Mouse (Mus musculus): ENCODE results near the gene Ctla4.

Ctla4 gene

DNA sequence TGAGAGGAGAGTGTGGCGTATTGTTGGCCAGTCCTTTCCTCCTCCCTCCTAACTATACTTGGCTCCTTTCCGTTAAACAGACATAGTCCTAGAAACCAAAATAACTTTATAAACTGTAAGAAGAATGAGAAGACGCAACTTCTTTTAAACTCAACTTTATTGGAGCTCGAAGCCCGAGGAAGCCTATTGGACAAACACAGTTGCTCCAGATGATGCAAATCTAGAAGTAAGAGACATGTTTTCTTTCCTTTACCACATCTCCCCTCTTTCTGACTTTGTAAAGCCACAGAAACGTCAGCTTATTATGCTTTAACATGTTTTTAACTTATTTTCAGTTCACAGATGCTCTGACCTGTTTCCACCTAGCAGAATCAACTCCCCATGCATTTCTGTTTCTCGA lies at the start of gene Ctla4:
Ctla4 (plus strand) TSS at position 20 of the 400 bp plus-strand sequence.
- no peak for DNase-seq (ENCODE audit: low spot score)

DNA sequence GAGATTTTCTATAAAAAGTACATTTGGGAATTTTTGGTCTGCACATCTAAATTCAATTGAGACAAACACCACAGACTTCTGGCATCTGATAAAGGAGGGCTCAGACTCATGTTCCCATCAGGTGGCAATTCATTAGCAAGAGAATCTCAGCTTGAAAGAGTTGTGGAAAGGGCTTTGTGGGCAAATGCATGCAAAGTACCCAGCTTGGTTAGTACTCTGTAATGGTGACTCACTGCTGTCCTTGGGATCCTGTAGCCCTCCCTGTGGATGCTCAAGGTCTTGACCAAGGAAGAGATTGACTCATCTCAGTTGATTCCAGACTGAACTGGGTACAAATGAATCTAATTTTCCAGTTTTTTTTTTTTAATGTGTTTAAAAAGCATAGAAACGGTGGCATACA lies 47.6 kb upstream of the Ctla4 start:
- no peak for DNase-seq (ENCODE audit: low spot score)

DNA sequence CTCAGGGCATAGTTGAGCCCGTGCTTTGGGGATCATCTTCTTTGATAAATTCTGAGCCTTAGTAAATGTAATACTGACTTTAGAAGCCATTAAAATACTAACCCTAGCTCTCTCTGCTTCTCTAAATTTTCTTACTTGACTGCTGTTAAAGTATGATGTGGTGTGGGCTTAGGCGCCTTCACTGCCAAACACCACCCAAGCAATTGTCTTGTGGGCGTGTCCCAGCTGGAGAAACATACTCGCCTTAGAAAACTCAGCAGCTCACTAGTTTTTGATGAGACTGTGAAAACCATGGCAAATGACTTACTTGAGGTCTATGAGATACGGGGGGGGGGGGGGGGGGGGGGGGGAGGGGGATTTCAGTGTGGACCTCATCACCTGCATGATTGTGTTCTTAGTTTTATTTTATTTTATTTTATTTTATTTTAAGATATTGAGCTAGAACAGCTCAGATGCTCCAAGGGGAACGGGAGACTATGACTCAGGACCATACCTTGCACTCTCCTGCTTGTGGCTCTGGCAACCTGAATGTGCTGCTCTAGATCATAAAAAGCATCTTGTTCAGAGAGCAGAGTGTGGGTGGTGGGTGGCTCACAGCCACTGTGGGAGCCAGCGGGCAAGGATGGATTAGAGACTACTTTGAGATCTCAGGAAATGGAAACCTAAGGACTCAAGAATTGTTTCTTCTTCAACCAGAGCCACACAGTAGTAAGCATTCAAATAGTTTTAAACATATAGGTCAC lies 41.3 kb upstream of the Ctla4 start:
- no peak for DNase-seq (ENCODE audit: low spot score)

DNA sequence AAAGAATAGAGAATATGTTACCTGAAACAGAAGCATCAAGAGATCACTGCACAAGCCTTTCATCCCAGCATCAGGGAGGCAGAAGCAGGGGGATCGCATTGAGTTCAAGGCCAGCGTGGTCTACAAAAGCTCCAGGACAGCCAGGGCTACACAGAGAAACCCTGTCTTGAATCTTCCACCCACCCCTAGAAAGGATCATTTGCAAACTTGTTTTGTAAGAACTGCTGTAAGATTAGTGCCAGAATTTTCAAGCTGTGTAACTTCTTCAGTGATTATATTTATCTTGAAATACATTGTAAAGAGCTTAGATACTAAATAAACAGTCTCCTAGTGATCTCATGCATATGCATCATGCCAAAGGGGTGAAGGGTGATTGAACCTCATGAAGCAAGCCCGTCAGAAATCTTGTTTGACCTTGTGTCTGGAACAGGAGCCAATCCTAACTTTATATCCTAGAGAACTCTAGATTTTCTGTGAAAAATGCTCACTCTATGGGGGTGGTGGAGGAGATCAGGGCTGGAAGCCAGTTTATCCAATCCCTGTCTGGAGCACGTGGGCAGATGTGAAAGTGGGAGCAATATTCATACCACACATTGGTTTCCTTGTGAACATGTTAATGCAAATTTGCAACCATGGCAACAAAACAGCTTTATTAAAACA lies 40.1 kb upstream of the Ctla4 start:
- no peak for DNase-seq (ENCODE audit: low spot score)

DNA sequence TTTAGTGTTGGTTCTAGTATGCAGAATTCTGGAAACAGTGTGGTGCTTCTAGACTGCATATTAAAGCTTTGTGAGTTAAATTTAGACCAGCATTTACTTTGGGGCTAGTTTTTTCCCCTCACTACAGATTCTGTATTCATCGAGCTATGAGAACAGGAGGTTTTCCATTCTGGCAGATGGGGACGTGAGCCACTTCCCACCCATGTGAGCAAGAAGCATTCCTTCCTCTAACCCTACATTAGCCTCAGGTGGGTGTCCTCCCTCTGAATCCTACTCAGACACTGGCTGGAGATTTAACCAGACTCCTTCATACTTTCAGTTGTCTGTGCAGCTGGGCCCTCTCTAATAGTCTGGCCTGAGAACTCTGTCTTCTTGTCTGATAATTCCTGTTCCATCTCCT lies 37.7 kb upstream of the Ctla4 start:
- no peak for DNase-seq (ENCODE audit: low spot score)

DNA sequence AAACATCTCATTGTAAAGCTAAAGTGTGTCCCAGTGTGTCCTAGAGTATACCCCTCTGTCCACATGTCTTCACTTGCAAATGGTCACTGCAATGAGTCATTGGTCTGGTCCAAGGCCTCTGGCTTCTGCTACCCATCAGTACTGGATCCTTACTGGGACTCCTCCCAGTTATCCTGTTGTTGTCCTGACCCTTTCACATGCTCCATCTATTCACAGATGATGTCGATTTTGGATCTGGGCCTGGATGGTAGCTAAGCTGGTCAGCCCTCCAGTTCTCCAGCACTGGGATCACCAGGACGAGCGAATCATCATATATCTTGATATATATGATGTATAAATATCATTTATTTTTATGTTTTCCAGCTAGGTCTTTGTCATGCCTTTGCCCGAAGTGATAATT lies 37.0 kb upstream of the Ctla4 start:
- DNase-seq (ENCODE audit: low spot score), result no peak

DNA sequence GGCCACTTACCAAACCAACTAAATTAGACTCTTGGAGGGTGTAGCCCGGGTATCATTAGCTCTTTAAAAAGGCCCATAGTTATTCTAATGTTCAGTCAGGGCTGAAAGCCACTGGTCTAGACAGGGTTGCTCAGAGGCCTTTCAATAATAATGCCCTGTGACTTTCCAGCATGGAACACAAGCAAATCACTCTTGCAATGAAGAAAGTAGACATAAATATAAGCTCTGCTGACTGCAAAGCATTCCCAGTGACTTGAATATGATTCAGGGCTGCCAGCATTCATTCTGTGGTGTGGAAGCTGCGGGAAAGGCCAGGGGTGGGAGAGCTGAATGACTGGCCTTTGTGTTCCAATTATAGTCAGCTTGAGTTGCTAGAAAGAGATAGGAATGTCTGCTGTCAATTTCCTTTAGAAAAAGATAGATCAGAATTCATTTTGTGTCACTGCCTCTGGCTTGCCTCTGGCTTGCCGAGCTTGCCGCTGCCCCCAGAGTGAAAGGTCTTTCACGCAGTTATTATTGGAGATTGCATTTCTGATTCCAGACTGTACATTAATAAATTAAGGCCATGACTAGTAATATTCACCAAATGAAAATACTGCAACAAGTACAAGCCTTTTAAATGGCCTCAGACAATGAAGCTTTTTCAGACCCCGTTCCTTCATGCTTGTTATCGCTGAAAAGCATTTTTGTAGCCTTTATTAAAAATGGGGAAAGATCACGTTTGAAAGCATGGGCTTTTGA lies 35.6 kb upstream of the Ctla4 start:
- DNase-seq (ENCODE audit: low spot score), result no peak

DNA sequence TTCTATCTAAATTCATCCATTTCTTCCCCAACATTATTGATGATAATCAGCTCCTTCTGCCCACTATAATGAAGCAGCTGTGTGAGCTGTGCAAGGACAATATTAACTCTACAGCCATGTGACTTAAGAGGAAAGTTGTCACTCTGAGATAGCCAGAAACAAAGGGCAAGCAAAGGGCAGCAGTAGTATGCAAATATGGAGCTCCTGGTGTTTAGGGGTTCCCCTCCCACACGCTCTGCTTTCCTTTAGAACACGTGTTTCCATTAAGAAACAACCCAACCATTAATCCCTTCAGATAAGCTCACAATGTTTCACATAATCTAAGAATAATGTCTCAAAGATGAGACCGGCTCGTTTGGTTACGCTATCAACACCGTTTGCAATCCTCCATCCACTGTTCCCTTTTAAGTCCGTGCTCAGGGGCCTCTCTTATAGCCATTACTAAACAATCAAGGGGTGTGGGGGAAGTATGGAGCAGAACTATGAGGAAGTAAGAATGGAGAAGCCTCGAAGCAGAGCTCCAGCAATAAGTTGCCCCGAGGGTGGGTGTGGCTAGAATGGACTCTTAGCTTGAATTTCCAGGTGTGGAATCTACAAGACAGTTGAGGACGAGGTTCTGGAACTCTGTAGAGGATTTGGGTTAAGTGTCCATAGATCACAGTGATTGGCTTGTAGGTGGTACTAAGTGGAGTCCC lies 34.6 kb upstream of the Ctla4 start:
- no peak for DNase-seq (ENCODE audit: low spot score)

DNA sequence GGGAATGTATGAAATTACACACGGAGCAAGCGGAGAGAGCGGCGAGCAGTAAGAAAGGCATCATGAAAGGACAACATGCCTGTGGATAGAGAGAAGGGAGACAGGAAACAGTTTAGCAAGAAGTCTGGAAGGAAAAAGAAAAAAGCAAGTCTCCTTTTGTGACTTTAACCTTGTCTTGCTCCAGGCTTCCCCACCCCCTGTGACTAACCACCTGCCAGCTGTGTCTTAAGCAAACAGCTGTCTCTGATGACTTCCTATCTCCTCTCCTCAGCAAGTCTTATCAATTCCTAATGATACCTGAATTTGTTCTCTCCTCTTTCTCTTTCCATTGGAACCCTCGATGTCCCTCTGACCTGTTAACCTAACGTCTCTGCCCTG lies 34.0 kb upstream of the Ctla4 start:
- no peak for DNase-seq (ENCODE audit: low spot score)

DNA sequence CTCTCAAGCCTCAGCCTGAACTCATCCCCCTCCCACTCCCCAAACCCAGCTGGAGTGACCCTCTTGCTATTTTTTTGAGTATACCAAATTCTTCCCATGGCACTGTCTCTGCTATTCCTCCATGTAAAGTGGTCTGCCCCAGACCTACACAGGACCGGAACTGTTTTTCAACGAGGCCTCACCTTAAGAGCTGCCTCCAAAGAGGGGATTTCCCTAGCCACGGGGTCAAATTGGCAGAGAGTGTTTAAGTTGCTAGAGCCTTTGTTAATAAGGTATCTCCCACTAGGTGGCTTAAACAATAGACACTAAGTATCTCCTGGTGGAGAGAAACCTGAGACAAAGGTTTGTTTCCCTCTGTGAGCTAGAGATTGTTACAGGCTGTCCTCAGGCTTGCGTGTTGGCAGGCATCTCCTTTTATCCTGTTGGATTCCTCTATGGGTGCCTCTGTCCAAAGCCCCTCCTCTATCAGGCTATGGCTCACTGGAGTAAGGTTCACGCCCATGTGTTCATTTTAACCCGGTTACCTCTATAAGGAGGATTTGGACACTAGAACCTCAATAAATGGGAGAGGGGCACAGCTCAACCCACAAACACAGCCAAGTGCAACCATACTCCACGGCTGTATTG lies 33.4 kb upstream of the Ctla4 start:
- DNase-seq (ENCODE audit: low spot score), result no peak

DNA sequence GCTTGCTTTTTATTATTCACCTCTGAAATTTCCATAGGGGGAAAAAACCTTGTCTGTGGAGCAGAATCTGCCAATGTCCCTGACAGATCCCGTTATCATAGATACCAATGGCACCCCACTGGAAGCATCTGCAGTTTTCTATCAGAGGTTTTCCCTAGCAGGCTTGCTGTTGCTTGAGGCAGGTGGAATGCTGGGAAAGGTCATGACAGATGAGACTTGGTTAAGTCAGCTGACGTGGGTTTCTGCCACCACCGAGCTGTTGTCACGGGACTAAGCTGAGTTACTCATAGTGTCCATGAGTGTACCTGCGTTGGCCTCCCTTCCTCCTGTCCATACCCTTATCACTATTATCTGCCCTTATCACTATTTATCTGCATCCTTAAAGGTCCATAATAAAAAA lies 32.8 kb upstream of the Ctla4 start:
- no peak for DNase-seq (ENCODE audit: low spot score)

DNA sequence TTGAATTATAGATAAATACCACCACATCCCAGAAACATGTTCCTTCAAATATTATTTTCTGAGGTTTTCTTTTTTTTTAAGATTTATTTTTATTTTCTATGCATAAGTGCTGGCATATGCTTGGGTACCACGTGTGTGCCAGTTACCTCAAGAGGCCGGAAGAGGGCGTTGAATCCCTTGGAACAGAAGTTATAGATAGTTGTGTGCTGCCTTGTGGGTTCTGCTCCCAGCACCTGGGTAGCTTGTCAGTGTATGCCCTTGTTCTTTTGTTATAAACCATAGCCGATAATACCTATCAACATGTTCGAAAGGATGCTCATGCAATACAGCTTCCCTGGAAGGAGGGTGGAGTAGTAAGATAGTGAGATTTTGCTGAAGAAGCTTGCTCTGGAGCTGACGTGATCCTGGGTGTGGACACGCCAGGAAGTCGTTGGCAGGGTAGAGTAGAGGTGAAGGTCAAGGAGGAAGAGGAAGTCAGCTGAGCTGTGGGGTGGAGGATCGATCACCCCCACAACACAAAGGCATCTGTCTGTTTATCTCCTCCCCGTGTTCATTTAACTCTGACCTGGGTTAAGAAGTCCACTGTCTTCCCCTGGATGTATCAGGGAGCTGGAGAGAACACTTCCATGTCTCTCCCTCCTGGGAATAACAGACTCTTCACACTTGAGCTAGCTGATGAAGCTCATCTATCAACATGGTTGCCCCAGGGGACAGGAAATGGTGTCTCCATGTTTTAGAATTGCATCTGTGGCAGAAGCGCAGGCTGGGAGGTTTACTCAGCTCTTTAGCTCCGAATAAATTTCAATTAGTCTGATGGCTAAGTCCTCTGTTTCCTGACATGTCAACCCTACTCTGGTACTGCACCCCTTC lies 29.2 kb upstream of the Ctla4 start:
- no peak for DNase-seq (ENCODE audit: low spot score)

DNA sequence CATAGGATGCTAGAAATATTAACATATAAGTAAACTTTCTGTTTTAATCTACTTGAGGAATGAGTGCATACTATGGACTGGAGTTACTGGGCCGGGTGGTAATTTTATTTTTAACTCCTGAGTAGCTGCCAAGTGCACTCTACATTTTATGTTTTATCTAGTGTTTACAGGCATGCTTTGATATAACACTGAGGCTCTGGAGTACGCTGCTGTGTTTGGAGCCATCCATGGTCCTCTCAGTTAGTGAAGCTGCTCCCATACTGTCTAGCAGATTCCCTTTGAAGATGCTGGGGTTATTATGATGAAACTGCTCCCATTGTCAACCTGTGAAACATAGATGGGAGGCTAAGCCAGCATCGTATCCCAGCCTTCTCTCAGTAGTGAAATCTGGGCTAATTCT lies 27.6 kb upstream of the Ctla4 start:
- no peak for DNase-seq (ENCODE audit: low spot score)

DNA sequence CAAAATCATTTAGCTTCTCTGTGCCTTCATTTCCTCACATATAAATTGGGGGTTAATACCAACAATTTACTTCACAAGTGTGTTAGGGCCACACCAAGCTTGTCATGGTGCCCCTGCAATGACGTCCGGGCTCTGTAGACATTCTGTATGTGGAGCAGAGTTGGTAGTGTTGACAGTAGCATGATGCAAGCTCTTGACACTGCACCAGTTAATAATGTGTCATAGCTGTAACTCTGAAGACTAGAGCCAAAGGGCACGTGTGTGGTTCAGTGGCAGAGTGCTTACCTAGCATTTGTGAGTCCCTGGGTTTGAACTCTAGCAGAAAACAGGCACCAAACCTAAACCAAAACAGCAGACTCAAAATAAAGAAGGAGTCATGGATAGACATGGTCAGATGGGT lies 27.0 kb upstream of the Ctla4 start:
- no peak for DNase-seq (ENCODE audit: low spot score)

DNA sequence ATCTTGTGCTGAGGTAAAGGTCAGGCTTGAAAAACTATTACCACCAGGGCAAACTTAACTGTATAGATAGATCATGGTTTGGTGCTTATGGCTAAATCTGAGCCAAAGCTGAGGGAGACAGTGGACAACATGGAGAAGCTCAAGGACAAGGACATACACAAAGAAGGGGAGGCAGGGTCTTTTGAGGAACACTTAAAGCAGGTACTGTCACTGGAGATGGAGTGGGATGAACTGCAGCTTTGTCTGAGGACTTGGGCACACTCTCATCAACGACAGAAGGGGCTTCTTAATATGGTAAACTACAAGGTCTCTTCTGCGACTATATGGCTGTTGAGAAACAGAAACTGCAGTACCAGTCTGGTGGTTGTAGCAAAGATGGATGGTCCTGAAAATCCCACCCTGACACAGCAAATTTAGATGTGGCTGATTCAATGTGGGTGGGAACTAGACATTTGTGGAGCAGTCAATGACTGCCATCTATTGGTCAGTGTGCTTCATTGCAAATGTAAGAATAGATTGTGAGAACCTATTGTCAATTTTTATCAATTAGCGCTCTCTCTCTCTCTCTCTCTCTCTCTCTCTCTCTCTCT lies 26.3 kb upstream of the Ctla4 start:
- no peak for DNase-seq (ENCODE audit: low spot score)

DNA sequence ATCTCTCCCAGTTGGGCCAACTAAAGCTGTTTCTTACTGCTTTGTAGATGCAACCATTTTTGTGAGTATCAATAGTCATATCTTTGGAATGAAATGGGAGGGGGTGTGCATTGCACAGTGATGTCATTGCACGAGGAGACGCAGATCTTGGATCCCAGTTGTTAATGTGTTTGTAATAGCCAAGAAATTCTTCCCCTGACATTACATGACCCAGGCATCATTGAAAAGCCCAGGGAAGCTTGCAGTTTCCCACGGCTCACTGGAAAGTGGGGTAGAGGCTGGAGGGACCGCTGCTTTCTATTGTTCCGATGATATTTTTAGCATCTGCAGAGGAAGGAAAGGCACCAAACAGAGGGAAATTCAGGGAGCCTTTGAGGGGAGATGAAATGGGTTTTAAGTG lies 25.8 kb upstream of the Ctla4 start:
- no peak for DNase-seq (ENCODE audit: low spot score)

DNA sequence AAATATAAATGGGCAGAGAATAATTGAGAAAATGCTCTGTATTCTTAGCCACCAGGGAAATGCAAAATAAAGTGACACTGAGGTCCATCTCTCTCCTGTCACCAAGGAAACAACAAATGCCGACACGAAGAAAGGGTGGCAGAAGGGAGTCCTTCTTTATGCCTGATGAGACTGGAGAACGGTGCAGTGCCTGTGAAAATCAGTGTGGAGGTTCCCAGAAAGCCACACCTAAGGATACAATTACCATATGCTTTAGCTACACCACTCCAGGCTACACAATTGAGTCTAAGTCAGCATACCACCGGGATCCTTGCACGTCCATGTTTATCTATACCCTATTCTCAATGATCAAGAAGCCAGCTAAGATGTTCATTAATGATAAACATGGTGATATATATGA lies 25.4 kb upstream of the Ctla4 start:
- DNase-seq (ENCODE audit: low spot score), result no peak

DNA sequence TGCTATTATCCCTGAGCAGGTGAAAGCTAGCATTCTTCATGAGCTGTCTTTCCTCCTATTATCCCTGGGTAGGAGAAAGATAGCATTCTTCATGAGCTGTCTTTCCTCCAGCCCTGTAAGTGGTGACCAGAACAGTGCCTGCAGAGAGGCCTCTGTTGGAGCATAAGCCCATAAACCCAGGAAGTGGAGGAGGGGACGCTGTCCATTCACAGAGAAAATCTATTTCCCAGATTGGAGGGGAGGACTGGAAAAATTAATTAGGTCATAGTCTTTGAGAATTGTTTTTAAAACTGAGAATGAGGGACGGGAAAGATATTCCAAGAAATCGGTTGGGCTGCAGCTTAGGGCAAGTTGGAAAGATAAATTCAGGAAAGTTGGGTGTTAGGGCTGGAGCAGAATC lies 24.3 kb upstream of the Ctla4 start:
- DNase-seq (ENCODE audit: low spot score), result no peak

DNA sequence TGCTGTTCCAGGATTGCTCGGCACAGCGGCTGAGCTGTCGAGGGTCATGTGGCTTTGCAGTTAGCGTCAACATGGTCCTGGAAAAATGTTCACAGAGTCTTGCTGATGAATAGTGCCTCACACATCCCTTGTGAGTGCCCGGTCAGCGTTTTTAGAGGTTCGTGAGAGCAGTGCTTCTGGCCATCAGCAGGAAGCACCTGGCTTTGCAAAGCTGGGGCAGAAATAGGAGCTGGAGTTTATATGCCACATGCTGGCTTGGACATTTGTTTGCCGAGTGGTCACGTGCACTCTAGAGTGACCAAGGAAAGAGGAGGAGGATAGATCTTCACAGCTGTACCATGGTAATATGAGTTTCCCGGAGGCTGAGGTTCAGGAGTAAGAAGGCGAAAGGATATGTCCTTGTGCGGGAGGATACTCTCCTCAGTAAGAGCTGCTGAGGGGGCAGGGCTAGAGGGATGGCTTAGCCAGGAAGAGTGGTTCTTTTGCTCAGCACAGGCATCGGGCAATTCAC lies 23.8 kb upstream of the Ctla4 start:
- no peak for DNase-seq (ENCODE audit: low spot score)

DNA sequence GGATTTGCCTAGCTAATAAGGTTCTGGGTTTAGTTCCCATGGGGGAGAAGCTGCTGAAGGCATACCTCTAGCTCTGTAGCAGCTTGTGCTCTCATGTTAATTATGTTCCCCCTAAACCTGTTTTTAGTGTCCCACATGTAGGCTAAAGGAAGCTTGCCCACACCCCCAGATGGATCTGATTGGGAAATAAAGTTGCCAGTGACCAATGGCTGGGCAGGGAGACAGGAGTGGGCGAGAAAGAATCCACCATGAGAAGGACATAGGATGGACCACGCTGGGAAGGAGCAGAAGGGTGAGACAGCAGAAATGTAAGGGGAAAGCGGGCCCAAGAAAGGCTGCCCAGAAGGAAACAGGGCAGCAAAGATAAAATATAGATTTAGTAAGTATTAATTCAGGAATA lies 23.1 kb upstream of the Ctla4 start:
- no peak for DNase-seq (ENCODE audit: low spot score)

DNA sequence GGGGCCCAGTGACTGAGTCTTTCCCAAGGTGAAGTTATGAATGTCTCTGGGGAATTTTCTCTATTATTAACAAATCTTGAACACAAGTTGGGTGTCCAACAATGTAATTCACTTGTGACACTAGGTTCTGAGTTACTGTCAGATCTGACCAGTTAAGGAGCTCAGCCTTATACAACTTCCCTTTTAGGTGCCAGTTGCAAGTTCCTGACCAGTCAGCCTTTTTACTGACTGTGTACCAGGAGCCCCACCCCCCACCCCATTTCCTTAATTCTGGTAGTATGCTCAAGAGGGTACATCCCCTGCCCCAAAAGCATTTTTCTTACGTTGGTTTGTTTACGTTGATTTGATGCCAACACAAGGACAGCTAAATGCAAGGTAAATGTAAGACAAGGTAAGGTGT lies 21.6 kb upstream of the Ctla4 start:
- no peak for DNase-seq (ENCODE audit: low spot score)

Measured in testis, postnatal 10 days (tissue).